Mouse (Mus musculus) midbrain, postnatal 0 days (tissue): ENCODE measurements around the gene Sept12. TPM values are rescaled to one million over a fixed set of nuclear protein-coding genes. Genes with fewer than 3 reads are reported as not detected.

Experiments
- ATAC-seq: fragments of 200-750 bp; cut with Nextera tagmentation; 2 replicates; pipeline ENCODE4 v1.8.0; 2017; ENCODE audit warnings: moderate number of reproducible peaks, mild to moderate bottlenecking, moderate TSS enrichment, moderate library complexity; ENCODE audit not compliant: low FRiP score
- DNase-seq: peaks from one replicate; pipeline ENCODE4 v3.0.0-alpha.2; 2015; ENCODE audit warnings: low spot score
- H3K27ac ChIP-seq: fragments of 300-500 bp; sonication (generic); 2 replicates; pipeline ENCODE4 v1.5.1; 2014; ENCODE audit warnings: low read depth, mild to moderate bottlenecking, low read length, mixed read lengths
- H3K27me3 ChIP-seq: fragments of 300-500 bp; sonication (generic); 2 replicates; pipeline ENCODE4 v1.6.1; 2014; ENCODE audit warnings: low read length, control low read depth, mixed read lengths; ENCODE audit not compliant: insufficient read depth
- H3K36me3 ChIP-seq: fragments of 300-500 bp; sonication (generic); 2 replicates; pipeline ENCODE4 v1.6.1; 2014; ENCODE audit warnings: low read length, control low read depth, mixed read lengths; ENCODE audit not compliant: insufficient read depth
- H3K4me1 ChIP-seq: fragments of 300-500 bp; sonication (generic); 2 replicates; pipeline ENCODE4 v1.6.1; 2014; ENCODE audit warnings: mild to moderate bottlenecking, control low read depth, antibody characterized with exemption, low read length, mixed read lengths; ENCODE audit not compliant: insufficient read depth
- H3K4me2 ChIP-seq: fragments of 300-500 bp; sonication (generic); 2 replicates; pipeline ENCODE4 v1.6.1; 2014; ENCODE audit warnings: low read depth, mild to moderate bottlenecking, low read length, mixed read lengths; ENCODE audit not compliant: poor library complexity, severe bottlenecking
- H3K4me3 ChIP-seq: fragments of 300-500 bp; sonication (generic); 2 replicates; pipeline ENCODE4 v1.5.1; 2014; ENCODE audit warnings: low read depth, mild to moderate bottlenecking, low read length, moderate library complexity
- H3K9ac ChIP-seq: fragments of 300-500 bp; sonication (generic); replicated peaks from 2 replicates; pipeline ENCODE4 v1.6.1; 2014; ENCODE audit warnings: mild to moderate bottlenecking, low read length, moderate library complexity, mixed read lengths; ENCODE audit not compliant: poor library complexity, severe bottlenecking
- H3K9me3 ChIP-seq: fragments of 300-500 bp; sonication (generic); 2 replicates; pipeline ENCODE4 v1.6.1; 2016; ENCODE audit warnings: low read length, control low read depth
- CTCF ChIP-seq: IDR thresholded peaks from 2 replicates; pipeline ENCODE4 v1.5.1; 2016; ENCODE audit warnings: antibody characterized with exemption, mild to moderate bottlenecking
- WGBS: fragments of 180-500 bp; shearing (Covaris S2); extraction: QIAGEN DNeasy Blood & Tissue Kit; methylation state at CpG from one replicate; pipeline ENCODE4 v1.1.7; 2014; 5-methylcytosine and 5-hydroxymethylcytosine counted together
- polyA plus RNA-seq: library from polyadenylated mRNA; unstranded; fragments of >200 nt; fragmentation: Nextera tagmentation; extraction: Ambion mirVana; gene quantifications from 2 replicates; pipeline ENCODE4 v1.2.1, GENCODE M21; 2015
- total RNA-seq: library from RNA; depleted of rRNA; stranded (reverse); fragments of >200 nt; gene quantifications from 2 replicates; pipeline ENCODE4 v1.2.3, GENCODE M21; 2014

The Sept12 gene
- total and polyA plus RNA-seq, 2 experiments from 2014 or later, result not detected

GRCm38 (mm10) chr16:4945415-4945814, 52.2 kb downstream of the Sept12 start:
- peaks cover 65% of the 10 kb centered on the region for H3K36me3 ChIP-seq

GRCm38 (mm10) chr16:4943431-4943830, 54.2 kb downstream of the Sept12 start:
- no peak for TF ChIP-seq CTCF
- ATAC-seq, result no peak
- H3K4me2 ChIP-seq, result no peak overlapping the region
- DNase-seq, result no peak
- H3K36me3 ChIP-seq, result peaks cover 60% of the 10 kb centered on the region
- WGBS, result 96% methylated on average over 3 of the region's 3 CpGs
- H3K27ac ChIP-seq, result no peak overlapping the region
- no peaks in the 10 kb centered on the region for H3K27me3 ChIP-seq
- no peaks in the 10 kb centered on the region for H3K9me3 ChIP-seq
- no peak overlapping the region for H3K4me3 ChIP-seq
- H3K4me1 ChIP-seq, result peaks cover 5% of the 10 kb centered on the region; the same call in 1 of the 2 replicates
- no peak overlapping the region for H3K9ac ChIP-seq

More at GRCm38 (mm10) chr16:4945415-4945814, 52.2 kb downstream of the Sept12 start:
- ATAC-seq (no peak), DNase-seq (no peak)
- Histone ChIP-seq H3K9me3 (no peaks in the 10 kb centered on the region), H3K9ac (no peak overlapping the region), H3K4me1 (no peaks in the 10 kb centered on the region), H3K27me3 (no peaks in the 10 kb centered on the region), H3K4me2 (no peak overlapping the region), H3K27ac (no peak overlapping the region), H3K4me3 (no peak overlapping the region)
- TF ChIP-seq CTCF, result no peak
- 75% methylated on average over 4 of the region's 4 CpGs for WGBS

DNA sequence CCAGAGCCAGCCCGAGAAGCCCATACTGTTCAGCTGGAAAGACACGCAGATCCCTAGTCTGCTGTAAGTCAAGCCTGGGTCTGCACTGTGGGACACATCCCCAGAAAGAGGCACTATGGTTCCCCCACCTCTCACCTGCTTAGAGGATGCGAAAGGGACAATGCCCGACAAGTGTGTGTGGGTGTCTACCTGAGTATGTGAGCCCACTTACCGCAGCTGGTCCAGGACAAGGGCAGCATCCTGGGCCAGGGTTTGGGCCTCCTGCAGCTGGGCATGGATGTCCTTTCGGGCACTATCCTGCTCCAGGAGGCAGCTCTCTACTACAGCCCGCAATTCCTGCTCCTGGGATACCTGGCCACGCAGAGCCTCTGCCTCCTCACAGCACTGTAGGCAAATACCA, 54.8 kb downstream of the Sept12 start:
- H3K9me3 ChIP-seq, result no peaks in the 10 kb centered on the region
- H3K9ac ChIP-seq, result no peak overlapping the region
- no peak overlapping the region for H3K27ac ChIP-seq
- H3K4me3 ChIP-seq, result no peak overlapping the region
- H3K27me3 ChIP-seq, result no peaks in the 10 kb centered on the region
- no peak overlapping the region for H3K4me2 ChIP-seq
- peaks cover 5% of the 10 kb centered on the region; the same call in 1 of the 2 replicates for H3K4me1 ChIP-seq
- no peak for TF ChIP-seq CTCF
- WGBS, result 94% methylated on average over 8 of the region's 8 CpGs
- DNase-seq, result no peak
- no peak for ATAC-seq
- H3K36me3 ChIP-seq, result peaks cover 55% of the 10 kb centered on the region

DNA sequence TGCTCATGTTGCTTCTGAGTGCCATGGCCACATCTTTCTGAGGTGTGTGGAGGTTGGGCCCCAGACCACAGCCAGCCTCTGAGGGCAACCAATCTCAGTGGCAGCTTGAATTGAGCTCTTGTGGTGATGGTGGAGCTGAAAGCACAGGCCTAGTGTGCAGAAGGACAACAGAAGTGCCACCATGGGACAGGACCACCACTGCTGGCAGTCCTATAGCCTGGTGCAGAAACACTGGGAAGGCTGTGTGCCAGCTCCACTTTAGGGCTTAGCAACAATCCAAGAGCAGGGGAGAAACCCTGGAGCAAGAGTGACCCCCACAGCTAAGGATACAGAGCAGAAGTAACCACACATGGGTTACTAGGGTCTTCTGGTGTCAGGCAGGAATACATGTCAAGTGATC, 56.6 kb downstream of the Sept12 start:
- no peaks in the 10 kb centered on the region for H3K9me3 ChIP-seq
- no peak overlapping the region for H3K4me3 ChIP-seq
- H3K9ac ChIP-seq, result no peak overlapping the region
- H3K36me3 ChIP-seq, result peaks cover 53% of the 10 kb centered on the region
- DNase-seq, result no peak
- H3K4me1 ChIP-seq, result peaks cover 5% of the 10 kb centered on the region; the same call in 1 of the 2 replicates
- no peaks in the 10 kb centered on the region for H3K27me3 ChIP-seq
- no peak for ATAC-seq
- H3K27ac ChIP-seq, result no peak overlapping the region
- no peak for TF ChIP-seq CTCF
- H3K4me2 ChIP-seq, result no peak overlapping the region

DNA sequence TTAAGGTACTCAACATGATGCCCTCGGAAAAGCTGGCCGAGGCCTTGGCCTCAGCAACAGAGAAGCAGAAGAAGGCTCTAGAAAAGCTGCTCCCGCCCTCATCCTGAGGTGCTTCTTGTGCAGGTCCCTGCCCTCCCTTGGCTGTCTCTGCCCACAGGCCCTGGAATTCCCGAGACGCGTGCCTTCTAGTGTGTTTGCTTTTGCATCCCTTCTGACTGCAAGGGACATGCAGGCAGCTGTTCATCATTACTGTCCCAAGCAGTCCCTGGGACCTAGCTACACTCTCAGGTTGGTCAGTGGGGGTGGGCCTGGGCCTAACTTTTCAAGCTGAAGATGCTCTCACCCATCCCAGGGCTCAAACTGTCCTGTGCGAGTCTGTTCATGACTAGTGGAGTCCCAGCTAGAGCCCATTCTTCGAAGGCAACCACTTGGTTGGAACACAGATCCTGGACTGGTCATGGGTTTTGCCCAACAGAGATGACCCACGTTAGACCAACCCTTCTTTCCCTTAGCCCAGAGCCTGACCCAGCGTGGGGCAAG, 57.3 kb downstream of the Sept12 start:
- no peak overlapping the region for H3K27ac ChIP-seq
- no peak for TF ChIP-seq CTCF
- DNase-seq (no peak), ATAC-seq (no peak)
- no peaks in the 10 kb centered on the region for H3K27me3 ChIP-seq
- no peaks in the 10 kb centered on the region for H3K9me3 ChIP-seq
- 91% methylated on average over 10 of the region's 10 CpGs for WGBS
- H3K36me3 ChIP-seq, result peaks cover 57% of the 10 kb centered on the region
- H3K9ac ChIP-seq, result no peak overlapping the region
- no peak overlapping the region for H3K4me2 ChIP-seq
- H3K4me1 ChIP-seq, result peaks cover 5% of the 10 kb centered on the region; the same call in 1 of the 2 replicates
- no peak overlapping the region for H3K4me3 ChIP-seq

DNA sequence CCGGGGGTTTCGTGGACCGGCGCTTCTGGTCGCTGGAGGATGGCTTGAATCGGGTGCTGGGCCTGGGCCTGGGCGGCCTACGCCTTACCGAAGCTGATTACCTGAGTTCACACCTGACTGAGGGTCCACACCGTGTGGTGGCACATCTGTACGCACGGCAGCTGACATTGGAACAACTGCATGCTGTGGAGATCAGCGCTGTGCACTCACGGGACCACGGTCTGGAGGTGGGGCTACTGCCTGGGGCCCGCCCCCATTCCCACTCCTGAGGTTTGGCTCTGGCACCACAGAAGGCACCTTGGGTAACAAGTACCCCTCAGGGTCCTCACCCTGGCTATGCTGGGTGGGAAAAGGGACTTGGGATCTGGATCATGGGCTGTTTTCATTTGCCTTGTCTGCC, 58.2 kb downstream of the Sept12 start:
- H3K4me2 ChIP-seq, result peak overlapping the region; percentile 56
- peak; percentile 76 for ATAC-seq
- H3K4me3 ChIP-seq, result peak overlapping the region; percentile 82
- peak overlapping the region; percentile 97 for H3K9ac ChIP-seq
- H3K27me3 ChIP-seq, result no peaks in the 10 kb centered on the region
- no peak for TF ChIP-seq CTCF
- WGBS, result 3% methylated on average over 16 of the region's 16 CpGs
- H3K27ac ChIP-seq, result peak overlapping the region; percentile 94
- peaks cover 66% of the 10 kb centered on the region for H3K36me3 ChIP-seq
- DNase-seq, result peak; percentile 45
- peaks cover 5% of the 10 kb centered on the region; the same call in 1 of the 2 replicates for H3K4me1 ChIP-seq
- no peaks in the 10 kb centered on the region for H3K9me3 ChIP-seq
